In genomic region chr1:71778292-71778691, GRCm38 (mm10) we compare ENCODE assay signal across 30 mouse cellular contexts.
DNase-seq lines count a peak whose midpoint lies in the region; ATAC-seq and TF ChIP-seq lines count a peak whose summit lies in the region.
"Had no signal": no experiment of that assay in that cellular context is flagged by ENCODE, and none has a peak within 500 bp of the region (broad histone marks: within the 10 kb centered on the region; RNA-seq: fewer than 3 reads in every experiment).

No protein-coding gene starts in this region.

- TF ChIP-seq CTCF in testis, adult 2 months (IDR thresholded peaks at IDR 0.05; ENCODE audit: control insufficient read depth, insufficient read depth, insufficient replicate concordance, low read depth, low read length): peak; percentile 26; the same call in 1 of the 2 replicates

- in situ Hi-C loops in ES-E14 (cut with MboI; ENCODE audit: low sequenced_read_pairs in 2 of 2, unreplicated experiment in 2 of 2): no loop called here

- H3K36me3 ChIP-seq in testis, adult 2 months (ENCODE audit: control insufficient read depth, insufficient read depth, low read length): no peaks in the 10 kb centered on the region
- no peaks in the 10 kb centered on the region for H3K36me3 ChIP-seq in ES-E14 (ENCODE audit: control insufficient read depth, insufficient read depth, low read length, poor library complexity, severe bottlenecking)
- H3K36me3 ChIP-seq: forebrain, embryonic 10.5 days; heart, embryonic 12.5 days; heart, embryonic 15.5 days; hindbrain, embryonic 10.5 days; hindbrain, embryonic 13.5 days; intestine, embryonic 15.5 days had no signal

- no peak overlapping the region for H3K9ac ChIP-seq in ES-E14 (ENCODE audit: insufficient read depth, low read depth, low read length, poor library complexity, severe bottlenecking)
- H3K9ac ChIP-seq: forebrain, embryonic 13.5 days; heart, embryonic 12.5 days; heart, embryonic 15.5 days; hindbrain, embryonic 13.5 days; intestine, embryonic 15.5 days had no signal

- no peak overlapping the region for H3K27ac ChIP-seq in testis, adult 2 months (ENCODE audit: control insufficient read depth, insufficient read depth, low read depth, low read length)
- no peak overlapping the region for H3K27ac ChIP-seq in ES-E14 (ENCODE audit: insufficient read depth, low read depth, low read length, poor library complexity, severe bottlenecking)
- H3K27ac ChIP-seq: forebrain, embryonic 10.5 days; forebrain, embryonic 13.5 days; heart, embryonic 15.5 days; hindbrain, embryonic 10.5 days; hindbrain, embryonic 13.5 days; intestine, embryonic 15.5 days had no signal

- TF ChIP-seq POLR2A in testis, adult 2 months (IDR thresholded peaks at IDR 0.05; ENCODE audit: control insufficient read depth, low read depth, low read length): no peak

- ATAC-seq in activated CD4-positive, CD25-positive, alpha-beta regulatory T cell, adult 4 months: no peak
- ATAC-seq: forebrain, embryonic 13.5 days; forebrain, embryonic 16.5 days; hindbrain, embryonic 16.5 days; intestine, embryonic 15.5 days had no signal

- no peak for DNase-seq in testis, postnatal 10 days (ENCODE audit: low spot score)
- peak; percentile 25 for DNase-seq in ES-E14 (ENCODE audit: low read depth, low spot score)
- peak; percentile 4 for DNase-seq in WW6 (ENCODE audit: low read depth, low spot score)
- DNase-seq in heart, adult 18-20 months: no peak
- DNase-seq in left cerebral cortex, postnatal 14 days (ENCODE audit: low spot score in 2 of 2): no peak
- DNase-seq: adrenal gland, postnatal 10 days; adrenal gland, postnatal 36 days; B cell, adult 2 months; cerebellum, adult 11-12 months; cerebellum, adult 8-10 months; cerebellum, postnatal 10 days; cerebellum, postnatal 36 days; embryo, embryonic 11 days; gastrocnemius, postnatal 10 days; gastrocnemius, postnatal 36 days; heart, postnatal 10 days; heart, postnatal 36 days; kidney, adult 18-20 months had no signal

- H3K4me3 ChIP-seq in testis, adult 2 months (ENCODE audit: control insufficient read depth, low read depth, low read length): no peak overlapping the region
- no peak overlapping the region for H3K4me3 ChIP-seq in ES-E14 (ENCODE audit: insufficient read depth in 1 of 2, low read depth in 1 of 2, low read length in 2 of 2, poor library complexity in 1 of 2, severe bottlenecking in 1 of 2)
- H3K4me3 ChIP-seq: forebrain, embryonic 10.5 days; forebrain, embryonic 13.5 days; heart, embryonic 12.5 days; heart, embryonic 15.5 days; hindbrain, embryonic 10.5 days; hindbrain, embryonic 13.5 days; intestine, embryonic 15.5 days had no signal

- intact Hi-C loops in left cerebral cortex, postnatal 14 days (cut with DNase I): no loop called here

- H3K9me3 ChIP-seq in ES-E14 (ENCODE audit: control insufficient read depth, insufficient read depth, low read depth, low read length): no peaks in the 10 kb centered on the region
- H3K9me3 ChIP-seq: forebrain, embryonic 10.5 days; forebrain, embryonic 13.5 days; heart, embryonic 15.5 days; hindbrain, embryonic 10.5 days; hindbrain, embryonic 13.5 days; intestine, embryonic 15.5 days had no signal

- H3K4me1 ChIP-seq in testis, adult 2 months (ENCODE audit: control insufficient read depth, insufficient read depth, low read length): no peaks in the 10 kb centered on the region
- no peaks in the 10 kb centered on the region for H3K4me1 ChIP-seq in ES-E14 (ENCODE audit: control insufficient read depth in 2 of 2, insufficient read depth in 2 of 2, low read length in 2 of 2, poor library complexity in 1 of 2)
- H3K4me1 ChIP-seq: forebrain, embryonic 13.5 days; heart, embryonic 12.5 days; heart, embryonic 15.5 days; intestine, embryonic 15.5 days had no signal

- 0 out of 2 replicates have a peak, but pooled peaks cover 2% of the 10 kb centered on the region for H3K27me3 ChIP-seq in testis, adult 2 months (ENCODE audit: control insufficient read depth, insufficient read depth, low read length)
- H3K27me3 ChIP-seq: CH12.LX; forebrain, embryonic 13.5 days; heart, embryonic 12.5 days; heart, embryonic 15.5 days; hindbrain, embryonic 13.5 days; intestine, embryonic 15.5 days had no signal

TF ChIP-seq in ES-E14, 5 proteins besides CTCF, POLR2A, EP300 and RAD21:
- TF ChIP-seq ZC3H11A (IDR thresholded peaks at IDR 0.05; ENCODE audit: borderline replicate concordance, low read depth, low read length) (peak; percentile 37; the same call in 1 of the 2 replicates), ZNF384 (IDR thresholded peaks at IDR 0.05; ENCODE audit: low read depth, low read length) (no peak)

Comparison
In these comparisons a context has a peak if more than half of its experiments do, and no peak if none do; other contexts are left out.
1. DNase-seq: peak in ES-E14 (single experiment) and WW6 (single experiment); none in testis, postnatal 10 days (single experiment), heart, adult 18-20 months (0 of 2) and left cerebral cortex, postnatal 14 days (0 of 2).